Mouse (Mus musculus): ENCODE data around the gene Dclk3.

DNA sequence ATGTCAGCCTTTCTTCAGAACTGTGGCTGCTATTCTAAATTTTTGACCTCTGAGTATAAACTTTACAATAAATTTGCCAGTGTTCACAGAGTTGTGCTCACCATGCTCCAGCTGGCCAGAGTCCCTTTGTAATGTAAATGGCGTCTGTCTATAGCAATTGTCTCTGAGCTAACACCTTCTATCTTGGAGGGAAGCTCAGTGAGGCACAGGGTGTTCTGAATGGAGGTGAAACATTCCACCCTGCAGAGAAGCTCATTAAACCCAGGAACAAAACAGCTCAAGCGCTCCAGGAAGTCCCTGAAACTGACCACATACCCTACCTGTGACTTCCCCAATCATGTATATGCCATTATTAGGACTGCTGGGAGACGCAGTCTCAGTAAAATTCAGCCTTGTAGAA lies 67.2 kb downstream of the Dclk3 start:
- TF ChIP-seq CTCF (IDR thresholded peaks at IDR 0.05; ENCODE audit: insufficient read depth, low read depth, low read length) (no peak), POLR2A (IDR thresholded peaks at IDR 0.05; ENCODE audit: insufficient read depth, low read depth, low read length) (no peak)
